In the genomic region with DNA sequence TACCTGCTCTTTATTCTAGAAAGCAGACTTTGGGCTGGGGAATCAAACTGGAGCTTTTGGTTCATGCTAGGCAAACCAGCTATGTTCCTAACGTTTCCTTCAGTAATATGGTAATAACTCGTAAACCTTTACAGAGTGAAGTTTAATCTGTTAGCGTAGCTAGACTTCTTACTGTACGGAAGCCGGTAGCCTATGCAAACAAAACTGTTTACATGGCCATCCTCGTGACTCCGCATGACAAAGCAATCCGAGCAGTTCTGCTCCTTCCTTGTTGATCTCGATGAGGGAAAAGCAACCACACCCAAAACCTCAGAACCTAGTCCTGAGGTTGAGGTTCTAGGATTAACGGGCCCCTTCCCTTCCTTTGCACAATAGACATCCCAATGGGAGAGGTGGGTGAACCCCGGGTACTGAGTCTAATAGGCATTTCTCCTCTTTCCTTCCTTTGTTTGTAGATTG, we compare ENCODE assay signal across 8 mouse cellular contexts. TPM values are rescaled to one million over a fixed set of nuclear protein-coding genes. Genes with fewer than 3 reads are reported as not detected.
A peak's percentile ranks its signal among the peaks of the same experiment; 100 is the strongest.
DNase-seq lines count a peak whose midpoint lies in the region; ATAC-seq lines count a peak whose summit lies in the region.

No protein-coding gene starts in this region.

- peak overlapping the region; percentile 95 for H3K4me2 ChIP-seq in midbrain, embryonic 11.5 days

- DNase-seq in cerebellum, adult 9-11 months: no peak
- peak; percentile 53 to 70 for DNase-seq in cerebellum, postnatal 25 days
- peak; percentile 63 for DNase-seq in kidney, adult 11 months
- DNase-seq in limb, embryonic 10.5 days (ENCODE audit: low spot score): no peak
- peak; percentile 96 for DNase-seq in midbrain, embryonic 11.5 days (ENCODE audit: low spot score, missing footprints)
- peak; percentile 28 to 44 for DNase-seq in spleen, postnatal 14 days (ENCODE audit: low spot score in 2 of 2)

- peak overlapping the region; percentile 74 for H3K4me3 ChIP-seq in limb, embryonic 10.5 days
- peak overlapping the region; percentile 78 for H3K4me3 ChIP-seq in midbrain, embryonic 11.5 days (ENCODE audit: low read depth, low read length)

- H3K9me3 ChIP-seq in limb, embryonic 10.5 days (replicated peaks): no peaks in the 10 kb centered on the region
- no peaks in the 10 kb centered on the region for H3K9me3 ChIP-seq in midbrain, embryonic 11.5 days (ENCODE audit: control insufficient read depth, low read length)

- peaks cover 27% of the 10 kb centered on the region for H3K4me1 ChIP-seq in limb, embryonic 10.5 days
- peaks cover 23% of the 10 kb centered on the region for H3K4me1 ChIP-seq in midbrain, embryonic 11.5 days (ENCODE audit: control insufficient read depth, insufficient read depth, low read length)

- peaks cover 26% of the 10 kb centered on the region for H3K36me3 ChIP-seq in limb, embryonic 10.5 days
- peaks cover 7% of the 10 kb centered on the region; the same call in 1 of the 2 replicates for H3K36me3 ChIP-seq in midbrain, embryonic 11.5 days (ENCODE audit: control insufficient read depth, insufficient read depth, low read length)

- peak; percentile 3; the same call in 1 of the 2 replicates for ATAC-seq in cerebellum, adult (ENCODE audit: insufficient number of reproducible peaks, low FRiP score, low TSS enrichment)
- ATAC-seq in granulocyte monocyte progenitor cell, adult 5-6 weeks (replicated peaks; ENCODE audit: poor library complexity, severe bottlenecking): peak; percentile 38
- ATAC-seq in midbrain, embryonic 11.5 days (ENCODE audit: low FRiP score): no peak; the same call in 1 of the 2 replicates

- peak overlapping the region; percentile 88 for H3K9ac ChIP-seq in midbrain, embryonic 11.5 days (ENCODE audit: low read length)

- WGBS in limb, embryonic 10.5 days: 10% methylated on average over 11 of the region's 11 CpGs
- whole genome bisulfite sequencing in midbrain, embryonic 11.5 days: 8% methylated on average over 11 of the region's 11 CpGs

- no peaks in the 10 kb centered on the region for H3K27me3 ChIP-seq in limb, embryonic 10.5 days (ENCODE audit: low read depth, poor library complexity, severe bottlenecking)
- H3K27me3 ChIP-seq in midbrain, embryonic 11.5 days (ENCODE audit: control insufficient read depth, insufficient read depth, low read length): no peaks in the 10 kb centered on the region

- peak overlapping the region; percentile 100 for H3K27ac ChIP-seq in limb, embryonic 10.5 days
- H3K27ac ChIP-seq in midbrain, embryonic 11.5 days (ENCODE audit: low read depth, low read length): peak overlapping the region; percentile 86

RNA-seq across cellular contexts. Expression of gene Ubb, which starts 0.7 kb away (rescaled TPM):
- total RNA-seq in granulocyte monocyte progenitor cell, adult 5-6 weeks (2014; fragmentation: Nextera tagmentation): 870 and 954 TPM in 2 replicates
- 1,051 and 1,247 TPM in 2 replicates for total RNA-seq in granulocyte monocyte progenitor cell, adult 5-6 weeks (2017)
- 3,627 and 3,653 TPM in 2 replicates for polyA plus RNA-seq in limb, embryonic 10.5 days (2016; fragmentation: Nextera tagmentation; extraction: Ambion mirVana)
- 3,727 and 3,899 TPM in 2 replicates for polyA plus RNA-seq in midbrain, embryonic 11.5 days (2014; fragmentation: Nextera tagmentation; extraction: Ambion mirVana)

RNA-seq across cellular contexts. Expression of gene Cenpv, which starts 11.2 kb away (rescaled TPM):
- 25.2 and 30.3 TPM in 2 replicates for total RNA-seq in granulocyte monocyte progenitor cell, adult 5-6 weeks (2014; fragmentation: Nextera tagmentation)
- 12.8 and 15.7 TPM in 2 replicates for total RNA-seq in granulocyte monocyte progenitor cell, adult 5-6 weeks (2017)
- polyA plus RNA-seq in limb, embryonic 10.5 days (2016; fragmentation: Nextera tagmentation; extraction: Ambion mirVana): 35.0 and 42.2 TPM in 2 replicates
- polyA plus RNA-seq in midbrain, embryonic 11.5 days (2014; fragmentation: Nextera tagmentation; extraction: Ambion mirVana): 54.8 and 68.5 TPM in 2 replicates

RNA-seq across cellular contexts. Expression of gene Trpv2, which starts 24.0 kb away (rescaled TPM):
- 13.8 and 17.5 TPM in 2 replicates for total RNA-seq in granulocyte monocyte progenitor cell, adult 5-6 weeks (2014; fragmentation: Nextera tagmentation)
- total RNA-seq in granulocyte monocyte progenitor cell, adult 5-6 weeks (2017): 9.2 and 10.7 TPM in 2 replicates
- polyA plus RNA-seq in limb, embryonic 10.5 days (2016; fragmentation: Nextera tagmentation; extraction: Ambion mirVana): 0.55 and 0.87 TPM in 2 replicates
- polyA plus RNA-seq in midbrain, embryonic 11.5 days (2014; fragmentation: Nextera tagmentation; extraction: Ambion mirVana): 4.9 and 5.4 TPM in 2 replicates

Comparison
In these comparisons a context has a peak if more than half of its experiments do, and no peak if none do; other contexts are left out.
1. DNase-seq: peak in cerebellum, postnatal 25 days (2 of 2), kidney, adult 11 months (single experiment), midbrain, embryonic 11.5 days (single experiment) and spleen, postnatal 14 days (2 of 2); none in cerebellum, adult 9-11 months (single experiment) and limb, embryonic 10.5 days (single experiment).